Mouse (Mus musculus): Measurements from ENCODE around the gene Inhbb.

- TF ChIP-seq JUND (IDR thresholded peaks at IDR 0.05; ENCODE audit: low read depth, low read length) (no peak), ZMIZ1 (IDR thresholded peaks at IDR 0.05; ENCODE audit: low read depth, low read length) (no peak), CTCF (IDR thresholded peaks at IDR 0.05 in 2 of 3, conservative IDR thresholded peaks at IDR 0.05 in 1 of 3; ENCODE audit: control insufficient read depth in 1 of 3, insufficient read depth in 1 of 3, low read depth in 2 of 3, low read length in 3 of 3, poor library complexity in 1 of 3, severe bottlenecking in 1 of 3) (no peak)
Measured at GRCm38 (mm10) chr1:119380609-119381008, 41.4 kb downstream of the Inhbb start.

All from MEL (cell line).